Mouse (Mus musculus) hindbrain, postnatal 0 days (tissue): ENCODE results near the gene Kcng1. TPM values are rescaled to one million over a fixed set of nuclear protein-coding genes. Genes with fewer than 3 reads are reported as not detected.

Source experiments
- ATAC-seq: fragments of 200-750 bp; cut with Nextera tagmentation; 2 replicates; pipeline ENCODE4 v1.8.0; 2017; ENCODE audit warnings: mild to moderate bottlenecking, moderate TSS enrichment, moderate library complexity
- DNase-seq: peaks from one replicate; pipeline ENCODE4 v3.0.0-alpha.2; 2015; ENCODE audit warnings: low spot score
- H3K27ac ChIP-seq: fragments of 300-500 bp; sonication (generic); 2 replicates; pipeline ENCODE4 v1.5.1; 2014; ENCODE audit warnings: mild to moderate bottlenecking
- H3K27me3 ChIP-seq: fragments of 300-500 bp; sonication (generic); 2 replicates; pipeline ENCODE4 v1.6.1; 2014; ENCODE audit warnings: low read length, mixed read lengths; ENCODE audit not compliant: insufficient read depth
- H3K36me3 ChIP-seq: fragments of 300-500 bp; sonication (generic); 2 replicates; pipeline ENCODE4 v1.6.1; 2014; ENCODE audit warnings: low read length, mixed read lengths; ENCODE audit not compliant: insufficient read depth
- H3K4me1 ChIP-seq: fragments of 300-500 bp; sonication (generic); 2 replicates; pipeline ENCODE4 v1.6.1; 2014; ENCODE audit warnings: antibody characterized with exemption, low read length, mixed read lengths; ENCODE audit not compliant: insufficient read depth
- H3K4me2 ChIP-seq: fragments of 300-500 bp; sonication (generic); 2 replicates; pipeline ENCODE4 v1.6.1; 2014; ENCODE audit warnings: low read depth, mild to moderate bottlenecking, low read length, moderate library complexity, mixed read lengths
- H3K4me3 ChIP-seq: fragments of 300-500 bp; sonication (generic); 2 replicates; pipeline ENCODE4 v1.5.1; 2014; ENCODE audit warnings: low read length
- H3K9ac ChIP-seq: fragments of 300-500 bp; sonication (generic); replicated peaks from 2 replicates; pipeline ENCODE4 v1.6.1; 2014; ENCODE audit warnings: mild to moderate bottlenecking, low read length, moderate library complexity, mixed read lengths
- H3K9me3 ChIP-seq: fragments of 300-500 bp; sonication (generic); 2 replicates; pipeline ENCODE4 v1.6.1; 2016; ENCODE audit warnings: low read length, mixed read lengths
- CTCF ChIP-seq: IDR thresholded peaks from 2 replicates; pipeline ENCODE4 v1.5.1; 2016; ENCODE audit warnings: antibody characterized with exemption, control low read depth, low read depth
- WGBS: fragments of 180-500 bp; shearing (Covaris S2); extraction: QIAGEN DNeasy Blood & Tissue Kit; methylation state at CpG from one replicate; pipeline ENCODE4 v1.1.7; 2014; 5-methylcytosine and 5-hydroxymethylcytosine counted together
- polyA plus RNA-seq: library from polyadenylated mRNA; unstranded; fragments of >200 nt; fragmentation: Nextera tagmentation; extraction: Ambion mirVana; gene quantifications from 2 replicates; pipeline ENCODE4 v1.2.1, GENCODE M21; 2015
- total RNA-seq: library from RNA; depleted of rRNA; stranded (reverse); fragments of >200 nt; gene quantifications from 2 replicates; pipeline ENCODE4 v1.2.3, GENCODE M21; 2014

The Kcng1 gene
- total and polyA plus RNA-seq, 2 experiments from 2014 or later = 0.89 to 1.1 TPM

DNA sequence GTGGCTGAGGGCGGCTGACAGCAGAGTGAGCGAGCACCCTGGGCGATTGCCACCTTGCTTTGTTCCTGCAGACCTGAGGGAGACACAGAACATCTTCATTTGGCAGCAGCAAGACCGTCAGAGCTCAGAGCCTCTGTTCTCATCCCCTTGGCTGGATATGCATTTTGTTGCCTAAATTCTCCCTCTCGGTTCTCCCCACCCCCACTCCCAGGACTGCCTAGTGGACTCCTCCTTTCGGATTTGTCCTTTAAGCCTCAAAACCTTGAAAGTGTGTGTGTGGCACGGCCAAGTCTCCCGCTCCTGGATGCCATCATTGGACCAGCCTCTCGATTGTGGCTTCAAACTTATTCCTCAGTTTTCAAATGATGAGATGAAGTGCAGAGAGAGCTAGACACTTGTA, 7.5 kb upstream of the Kcng1 start:
- ATAC-seq (no peak), DNase-seq (no peak)
- H3K9ac ChIP-seq = no peak overlapping the region
- H3K4me1 ChIP-seq = no peaks in the 10 kb centered on the region
- H3K27me3 ChIP-seq = no peaks in the 10 kb centered on the region; the same call in 1 of the 2 replicates
- H3K9me3 ChIP-seq = no peaks in the 10 kb centered on the region
- WGBS = 54% methylated on average over 9 of the region's 9 CpGs
- H3K36me3 ChIP-seq = no peaks in the 10 kb centered on the region
- no peak overlapping the region for H3K4me2 ChIP-seq
- no peak overlapping the region for H3K4me3 ChIP-seq
- no peak overlapping the region for H3K27ac ChIP-seq
- no peak for TF ChIP-seq CTCF

DNA sequence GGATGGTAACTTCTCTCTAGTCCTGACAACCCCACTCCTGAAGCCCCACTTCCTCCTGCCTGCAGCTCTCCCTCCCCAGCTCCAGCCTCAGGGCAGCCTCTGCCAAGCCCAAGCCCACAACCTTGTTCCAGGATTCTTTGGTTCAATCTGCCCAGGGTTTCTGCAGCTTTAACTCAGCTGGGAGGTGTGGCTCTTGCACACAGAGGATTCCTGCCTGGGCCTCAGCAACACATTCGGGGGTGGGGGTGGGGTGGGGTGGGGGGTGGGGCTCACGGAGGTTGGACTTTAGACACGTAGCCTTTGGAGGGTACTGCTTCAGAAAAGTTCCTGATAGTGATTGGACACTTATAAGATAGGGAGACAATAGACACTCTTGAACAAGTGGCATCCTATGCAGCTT, 5.5 kb upstream of the Kcng1 start:
- TF ChIP-seq CTCF = no peak
- H3K9me3 ChIP-seq = no peaks in the 10 kb centered on the region
- WGBS = 23% methylated on average over 3 of the region's 3 CpGs

DNA sequence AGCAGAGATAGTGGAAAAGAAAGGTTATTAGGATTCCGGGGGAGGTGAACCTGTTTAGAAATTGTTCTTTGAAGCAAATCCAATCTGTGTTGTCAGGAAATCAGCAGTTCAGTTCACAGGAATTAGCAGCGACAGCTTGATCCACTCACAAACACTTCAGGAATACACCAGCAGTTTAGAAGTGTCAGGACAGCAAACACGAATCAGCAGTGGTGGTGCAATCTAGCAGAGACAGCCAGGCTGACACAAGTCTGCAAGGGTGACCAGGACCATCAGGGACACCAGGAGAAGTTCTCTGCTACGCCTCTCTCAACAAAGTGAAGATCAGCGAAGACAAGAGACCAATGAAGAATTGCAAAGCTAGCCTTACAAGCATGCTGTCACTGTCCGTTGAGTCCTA, 3.6 kb upstream of the Kcng1 start:
- no peak overlapping the region for H3K9ac ChIP-seq
- ATAC-seq (no peak), DNase-seq (no peak)
- H3K27ac ChIP-seq = no peak overlapping the region
- 0 out of 2 replicates have a peak, but pooled peaks cover 4% of the 10 kb centered on the region for H3K27me3 ChIP-seq
- H3K36me3 ChIP-seq = no peaks in the 10 kb centered on the region
- H3K4me2 ChIP-seq = no peak overlapping the region
- no peak overlapping the region for H3K4me3 ChIP-seq
- H3K4me1 ChIP-seq = no peaks in the 10 kb centered on the region
- no peaks in the 10 kb centered on the region for H3K9me3 ChIP-seq
- TF ChIP-seq CTCF = no peak
- WGBS = 87% methylated on average over 6 of the region's 6 CpGs

More for the DNA sequence above, 5.5 kb upstream of the Kcng1 start:
- Histone ChIP-seq H3K27me3 (no peaks in the 10 kb centered on the region), H3K4me2 (no peak overlapping the region), H3K4me1 (no peaks in the 10 kb centered on the region), H3K27ac (no peak overlapping the region), H3K4me3 (no peak overlapping the region), H3K9ac (no peak overlapping the region), H3K36me3 (no peaks in the 10 kb centered on the region)
- ATAC-seq = no peak
- no peak for DNase-seq

DNA sequence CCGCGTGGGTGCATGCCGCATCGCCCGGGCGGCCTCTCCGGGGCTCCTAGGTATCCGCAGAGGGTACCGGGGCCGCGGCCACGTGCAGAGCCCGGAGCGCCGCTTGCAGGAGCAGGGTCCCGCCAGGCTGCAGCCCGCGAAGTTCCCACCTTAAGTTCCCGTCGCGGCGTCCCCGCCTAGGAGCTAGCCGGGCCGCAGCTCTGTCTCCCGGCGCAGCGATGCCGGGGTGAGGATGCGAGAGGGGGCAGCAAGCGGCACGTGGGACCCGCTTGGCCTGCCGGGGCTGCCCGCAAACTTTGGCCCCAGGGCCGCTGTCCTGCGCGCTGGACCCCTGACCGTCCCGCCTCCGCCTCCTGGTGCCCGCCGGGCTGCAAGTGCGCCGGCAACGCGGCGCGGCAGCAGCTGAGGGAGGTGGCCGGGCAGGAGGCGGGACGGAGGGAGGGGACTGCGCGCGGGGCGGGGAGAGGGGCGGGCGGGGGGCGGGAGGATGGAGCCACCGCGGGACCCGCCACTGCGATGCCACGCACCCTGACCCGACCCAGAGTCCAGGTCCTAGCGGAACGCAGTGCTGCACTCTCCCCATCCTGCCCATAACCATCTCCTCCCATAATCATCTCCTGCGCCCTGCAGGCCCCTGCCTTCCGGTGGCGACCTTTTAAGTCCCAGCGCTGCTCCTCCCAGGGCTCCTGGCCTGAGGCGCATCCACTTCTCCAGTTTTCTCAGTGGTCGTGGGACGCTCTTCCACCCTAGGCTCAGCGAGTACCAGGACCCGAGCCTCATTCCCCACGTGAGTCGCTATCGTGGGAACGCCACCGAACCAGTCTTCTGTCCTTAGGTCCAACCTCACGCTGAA, 581 bp downstream of the Kcng1 start:
- Histone ChIP-seq H3K9ac (0 out of 2 replicates have a peak overlapping the region, but pooled peaks have one; percentile 37), H3K27me3 (peaks cover 8% of the 10 kb centered on the region; the same call in 1 of the 2 replicates), H3K4me2 (peak overlapping the region; percentile 61), H3K36me3 (no peaks in the 10 kb centered on the region), H3K4me1 (no peaks in the 10 kb centered on the region), H3K4me3 (peak overlapping the region; percentile 36), H3K9me3 (no peaks in the 10 kb centered on the region), H3K27ac (no peak overlapping the region)
- no peak for TF ChIP-seq CTCF
- DNase-seq = peak; percentile 38
- WGBS = 2% methylated on average over 65 of the region's 82 CpGs
- ATAC-seq = peak; percentile 42; the same call in 1 of the 2 replicates

DNA sequence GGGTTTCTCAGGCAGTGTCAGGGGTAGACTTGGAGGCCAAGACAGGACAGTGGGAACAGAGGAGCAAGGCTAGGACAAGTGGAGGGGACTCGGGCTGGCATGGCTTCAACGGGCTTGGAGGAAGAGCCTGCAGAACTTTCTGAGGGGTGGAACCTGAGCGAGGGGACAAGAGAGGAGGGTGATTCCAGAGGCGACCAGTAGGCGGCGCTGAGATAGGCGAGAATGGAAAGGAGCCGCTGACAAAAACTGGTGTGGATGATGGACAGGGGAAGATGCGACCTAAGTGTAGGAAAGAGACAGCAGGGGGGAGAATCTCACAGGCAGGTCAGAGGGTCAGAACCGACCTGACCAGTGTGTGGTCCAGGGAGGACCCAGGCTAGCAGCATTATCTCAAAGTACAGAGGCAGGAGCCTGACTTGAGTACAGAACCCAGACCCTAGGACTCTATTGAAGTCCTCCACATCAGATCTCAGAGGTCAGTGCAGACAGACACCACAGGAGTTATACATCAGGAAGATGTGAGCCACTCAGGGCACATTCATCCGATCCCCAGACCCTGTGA, 7.1 kb downstream of the Kcng1 start:
- Histone ChIP-seq H3K36me3 (no peaks in the 10 kb centered on the region), H3K9me3 (no peaks in the 10 kb centered on the region), H3K27me3 (peaks cover 3% of the 10 kb centered on the region; the same call in 1 of the 2 replicates), H3K4me2 (no peak overlapping the region), H3K4me1 (no peaks in the 10 kb centered on the region), H3K4me3 (no peak overlapping the region), H3K27ac (no peak overlapping the region), H3K9ac (no peak overlapping the region)
- DNase-seq (peak; percentile 73), ATAC-seq (no peak)
- peak; percentile 91 for TF ChIP-seq CTCF
- WGBS = 10% methylated on average over 11 of the region's 11 CpGs

DNA sequence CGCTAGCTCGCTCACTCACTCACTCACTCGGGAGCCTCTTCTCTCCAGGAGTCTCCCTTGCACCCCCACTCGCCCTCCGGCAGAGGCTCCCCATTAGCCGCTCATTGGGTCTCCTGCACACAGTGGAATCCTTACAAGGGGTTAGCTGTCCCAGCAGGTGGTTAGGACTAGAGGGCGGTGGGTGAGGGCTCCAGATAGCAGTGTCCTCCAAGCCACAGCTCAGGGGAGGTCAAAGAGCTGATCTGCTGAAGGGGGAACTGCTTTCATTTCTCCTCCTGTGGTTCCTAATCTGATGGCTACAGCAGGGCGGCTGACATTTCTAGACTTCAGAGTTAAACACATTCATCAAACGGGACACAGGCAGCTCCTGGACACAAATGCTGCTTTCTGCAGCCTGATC, 8.1 kb downstream of the Kcng1 start:
- Histone ChIP-seq H3K4me3 (no peak overlapping the region), H3K36me3 (no peaks in the 10 kb centered on the region), H3K27ac (no peak overlapping the region), H3K9ac (no peak overlapping the region), H3K27me3 (peaks cover 3% of the 10 kb centered on the region; the same call in 1 of the 2 replicates), H3K4me2 (no peak overlapping the region), H3K4me1 (no peaks in the 10 kb centered on the region), H3K9me3 (no peaks in the 10 kb centered on the region)
- ATAC-seq (no peak), DNase-seq (no peak)
- 56% methylated on average over 9 of the region's 9 CpGs for WGBS
- TF ChIP-seq CTCF = no peak

DNA sequence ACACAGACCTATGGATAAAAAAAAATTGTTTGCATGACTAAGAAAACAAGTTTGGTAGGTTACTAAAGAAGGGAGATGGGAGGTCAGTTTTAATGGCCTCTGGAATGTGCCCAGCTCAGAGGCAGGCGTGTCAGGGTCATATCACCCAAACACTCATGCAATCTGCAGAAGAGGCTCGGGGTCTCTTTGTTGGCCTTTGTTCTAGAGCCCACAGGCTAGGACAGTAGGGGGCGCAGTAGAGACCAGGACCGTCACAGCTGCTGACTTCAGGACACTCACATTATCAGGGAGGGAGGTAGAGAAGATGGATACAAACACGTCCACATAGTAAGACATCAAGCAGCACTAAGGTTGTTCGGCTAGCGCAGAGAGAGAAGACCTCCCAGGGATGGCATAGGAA, 13.5 kb downstream of the Kcng1 start:
- Histone ChIP-seq H3K4me3 (no peak overlapping the region), H3K27ac (no peak overlapping the region), H3K4me2 (no peak overlapping the region), H3K27me3 (no peaks in the 10 kb centered on the region), H3K9me3 (no peaks in the 10 kb centered on the region), H3K9ac (no peak overlapping the region), H3K36me3 (no peaks in the 10 kb centered on the region), H3K4me1 (no peaks in the 10 kb centered on the region)
- WGBS = 50% methylated on average over 7 of the region's 7 CpGs
- TF ChIP-seq CTCF = peak; percentile 61
- no peak for ATAC-seq
- no peak for DNase-seq
